8 mouse cellular contexts compared by ENCODE assay signal in genomic region chr5:47982941-47983701, GRCm38 (mm10). TPM values are rescaled to one million over a fixed set of nuclear protein-coding genes. Genes with fewer than 3 reads are reported as not detected.
DNase-seq lines count a peak whose midpoint lies in the region; ATAC-seq and TF ChIP-seq lines count a peak whose summit lies in the region.

Gene Slit2, plus strand, starts transcription at chr5:47983138.

- no peaks in the 10 kb centered on the region for H3K9me3 ChIP-seq in ES-E14 (ENCODE audit: control insufficient read depth, insufficient read depth, low read depth, low read length)
- H3K9me3 ChIP-seq in hindbrain, embryonic 14.5 days (ENCODE audit: control insufficient read depth, low read length): no peaks in the 10 kb centered on the region

- H3K36me3 ChIP-seq in ES-E14 (ENCODE audit: control insufficient read depth, insufficient read depth, low read length, poor library complexity, severe bottlenecking): no peaks in the 10 kb centered on the region
- H3K36me3 ChIP-seq in hindbrain, embryonic 14.5 days (replicated peaks; ENCODE audit: control insufficient read depth, insufficient read depth): no peaks in the 10 kb centered on the region

- peak within 1 kb of the TSS; percentile 81 for H3K4me2 ChIP-seq in hindbrain, embryonic 14.5 days (replicated peaks)

- no peak within 1 kb of the TSS for H3K27ac ChIP-seq in ES-E14 (ENCODE audit: insufficient read depth, low read depth, low read length, poor library complexity, severe bottlenecking)
- no peak within 1 kb of the TSS for H3K27ac ChIP-seq in brown adipose tissue, adult 24 weeks (replicated peaks; ENCODE audit: low read depth, low read length)
- H3K27ac ChIP-seq in hindbrain, embryonic 14.5 days: peak within 1 kb of the TSS; percentile 81
- peak within 1 kb of the TSS; percentile 77 for H3K27ac ChIP-seq in left cerebral cortex, adult 2 months

- WGBS in hindbrain, embryonic 14.5 days: under 1% methylated on average over 66 of the region's 66 CpGs

- no peak for DNase-seq in ES-E14 (ENCODE audit: low read depth, low spot score)
- DNase-seq in gastrocnemius, adult 18-20 months (ENCODE audit: low spot score): peak; percentile 45
- DNase-seq in hindbrain, embryonic 14.5 days (ENCODE audit: low spot score): peak; percentile 81
- peak; percentile 66 to 71 for DNase-seq in left cerebral cortex, adult 2 months (ENCODE audit: extremely low spot score in 1 of 2, low spot score in 2 of 2)
- DNase-seq in lung, postnatal 4 days: peak; percentile 91
- peak; percentile 56 to 63 for DNase-seq in right cerebral cortex, adult 2 months (ENCODE audit: low spot score in 2 of 2)
- DNase-seq in urinary bladder, postnatal 36 days (ENCODE audit: low spot score in 2 of 2): peak; percentile 86 to 88

- TF ChIP-seq CTCF in left cerebral cortex, adult 2 months (IDR thresholded peaks at IDR 0.05): no peak; the same call in 1 of the 2 replicates

- intact Hi-C loops in left cerebral cortex, adult 2 months (cut with DNase I): loop anchor here (2.0 to 10.0 kb wide), 6 partner anchors 154 to 1538 kb away; no protein-coding TSS in a partner anchor

- peak within 1 kb of the TSS; percentile 78 for H3K9ac ChIP-seq in ES-E14 (ENCODE audit: insufficient read depth, low read depth, low read length, poor library complexity, severe bottlenecking)
- H3K9ac ChIP-seq in hindbrain, embryonic 14.5 days: peak within 1 kb of the TSS; percentile 86

- H3K4me3 ChIP-seq in ES-E14 (ENCODE audit: insufficient read depth in 1 of 2, low read depth in 1 of 2, low read length in 2 of 2, poor library complexity in 1 of 2, severe bottlenecking in 1 of 2): peak within 1 kb of the TSS; percentile 74 to 85
- H3K4me3 ChIP-seq in brown adipose tissue, adult 24 weeks (ENCODE audit: insufficient read depth, low read depth, low read length): peak within 1 kb of the TSS; percentile 54
- H3K4me3 ChIP-seq in hindbrain, embryonic 14.5 days (replicated peaks; ENCODE audit: low read length): peak within 1 kb of the TSS; percentile 81
- H3K4me3 ChIP-seq in left cerebral cortex, adult 2 months: peak within 1 kb of the TSS; percentile 70

- no peaks in the 10 kb centered on the region for H3K27me3 ChIP-seq in hindbrain, embryonic 14.5 days (ENCODE audit: control insufficient read depth, insufficient read depth, low read length)

- peak; percentile 89 for ATAC-seq in hindbrain, embryonic 14.5 days (ENCODE audit: low FRiP score)

- in situ Hi-C loops in ES-E14 (cut with MboI; ENCODE audit: low sequenced_read_pairs in 2 of 2, unreplicated experiment in 2 of 2): no loop called here

- 0 out of 4 replicates have a peak, but pooled peaks cover 0 to 3% of the 10 kb centered on the region in 2 experiments for H3K4me1 ChIP-seq in ES-E14 (ENCODE audit: control insufficient read depth in 2 of 2, insufficient read depth in 2 of 2, low read length in 2 of 2, poor library complexity in 1 of 2)
- H3K4me1 ChIP-seq in brown adipose tissue, adult 24 weeks (ENCODE audit: control insufficient read depth, insufficient read depth, insufficient read length, low read length): no peaks in the 10 kb centered on the region; the same call in 1 of the 2 replicates
- H3K4me1 ChIP-seq in hindbrain, embryonic 14.5 days (replicated peaks; ENCODE audit: control insufficient read depth, insufficient read depth, low read length): 0 out of 2 replicates have a peak, but pooled peaks cover 11% of the 10 kb centered on the region

TF ChIP-seq in ES-E14, 5 proteins besides CTCF, POLR2A, EP300 and RAD21:
- TF ChIP-seq HCFC1 (IDR thresholded peaks at IDR 0.05; ENCODE audit: borderline replicate concordance, insufficient read depth, low read length): no peak
- TF ChIP-seq CHD2 (IDR thresholded peaks at IDR 0.05; ENCODE audit: low read depth, low read length): no peak
- TF ChIP-seq MAFK (IDR thresholded peaks at IDR 0.05; ENCODE audit: insufficient read depth, low read depth, low read length): no peak
- TF ChIP-seq ZNF384 (IDR thresholded peaks at IDR 0.05; ENCODE audit: low read depth, low read length): no peak
- no peak for TF ChIP-seq ZC3H11A (IDR thresholded peaks at IDR 0.05; ENCODE audit: borderline replicate concordance, low read depth, low read length)

RNA-seq across cellular contexts. Expression of gene Slit2, which starts in this region (rescaled TPM):
- 4.6 and 4.9 TPM in 2 replicates for total RNA-seq in ES-E14 (2012; rRNA removed)
- polyA plus RNA-seq in brown adipose tissue, adult 24 weeks (2012; ENCODE audit: insufficient read depth, insufficient read length, missing spikeins): not detected in 2 replicates
- under 1 TPM; 0.21 to 0.66 TPM for total RNA-seq in gastrocnemius, adult 18-20 months (2021)
- polyA plus RNA-seq in hindbrain, embryonic 14.5 days (2014; fragmentation: Nextera tagmentation; extraction: Ambion mirVana): 32.8 and 47.0 TPM in 2 replicates
- 10 to 100 TPM; 39.4 to 41.2 TPM for total RNA-seq in left cerebral cortex, adult 2 months (2021)

Comparison
In these comparisons a context has a peak if more than half of its experiments do, and no peak if none do; other contexts are left out.
1. RNA of gene Slit2 (polyA plus RNA-seq): 32.8 to 47.0 TPM in hindbrain, embryonic 14.5 days; not detected in brown adipose tissue, adult 24 weeks; every median in the first group is over 10 times any median in the second.
2. Peak in DNase-seq in gastrocnemius, adult 18-20 months; RNA of the gene not detected or under 1 TPM.
3. H3K27ac ChIP-seq: peak in hindbrain, embryonic 14.5 days (single experiment) and left cerebral cortex, adult 2 months (single experiment); none in ES-E14 (single experiment) and brown adipose tissue, adult 24 weeks (single experiment).
4. Peak in every context shown above with its lines, with median percentiles within 50 percentile points of each other: H3K4me3 ChIP-seq.